9 mouse cellular contexts compared by ENCODE assay signal in genomic region chr4:130668991-130669390, GRCm38 (mm10). TPM values are rescaled to one million over a fixed set of nuclear protein-coding genes. Genes with fewer than 3 reads are reported as not detected.
DNase-seq lines count a peak whose midpoint lies in the region; ATAC-seq and TF ChIP-seq lines count a peak whose summit lies in the region.
"Had no signal": no experiment of that assay in that cellular context is flagged by ENCODE, and none has a peak within 500 bp of the region (broad histone marks: within the 10 kb centered on the region; RNA-seq: fewer than 3 reads in every experiment).

No protein-coding gene starts in this region.

- DNase-seq in heart, postnatal 14 days: peak; percentile 3 to 5
- DNase-seq in heart, postnatal 25 days (ENCODE audit: low spot score): no peak
- DNase-seq in CH12.LX (ENCODE audit: extremely low read depth): peak; percentile 29
- DNase-seq in embryonic facial prominence, embryonic 10.5 days (ENCODE audit: low spot score): peak; percentile 33
- no peak for DNase-seq in cerebellum, adult 18-20 months
- no peak for DNase-seq in right cerebral cortex, postnatal 4 days
- DNase-seq: kidney, adult 18-20 months had no signal

- H3K9me3 ChIP-seq in CH12.LX (replicated peaks; ENCODE audit: low read length): no peaks in the 10 kb centered on the region
- no peaks in the 10 kb centered on the region for H3K9me3 ChIP-seq in embryonic facial prominence, embryonic 10.5 days

- no peak overlapping the region for H3K9ac ChIP-seq in CH12.LX (ENCODE audit: insufficient read depth, low read depth)

- WGBS in embryonic facial prominence, embryonic 10.5 days: 73% methylated on average over 7 of the region's 7 CpGs

- intact Hi-C loops in heart, postnatal 14 days (cut with DNase I): no loop called here
- intact Hi-C loops in heart, postnatal 25 days (cut with DNase I): no loop called here

- peaks cover 3 to 49% of the 10 kb centered on the region in 2 experiments; a peak in 3 of 4 replicates for H3K4me1 ChIP-seq in CH12.LX (ENCODE audit: control insufficient read depth in 1 of 2, insufficient read depth in 2 of 2)
- peaks cover 42% of the 10 kb centered on the region for H3K4me1 ChIP-seq in embryonic facial prominence, embryonic 10.5 days

- H3K27ac ChIP-seq in CH12.LX (ENCODE audit: insufficient read depth, low read depth): peak overlapping the region; percentile 28; the same call in 1 of the 2 replicates
- no peak overlapping the region for H3K27ac ChIP-seq in embryonic facial prominence, embryonic 10.5 days (replicated peaks)

- peaks cover 27 to 55% of the 10 kb centered on the region in 2 experiments for H3K36me3 ChIP-seq in CH12.LX (replicated peaks in 1 of 2; ENCODE audit: control insufficient read depth in 1 of 2, insufficient read depth in 1 of 2, low read length in 1 of 2)
- peaks cover 76% of the 10 kb centered on the region for H3K36me3 ChIP-seq in embryonic facial prominence, embryonic 10.5 days (replicated peaks)

- no peak for TF ChIP-seq POLR2A in CH12.LX (IDR thresholded peaks at IDR 0.05; ENCODE audit: low read depth, low read length)

- no peaks in the 10 kb centered on the region for H3K27me3 ChIP-seq in CH12.LX (replicated peaks)
- H3K27me3 ChIP-seq in embryonic facial prominence, embryonic 10.5 days (replicated peaks; ENCODE audit: low read depth, poor library complexity, severe bottlenecking): no peaks in the 10 kb centered on the region
- H3K27me3 ChIP-seq: Patski had no signal

- H3K79me2 ChIP-seq in CH12.LX (replicated peaks; ENCODE audit: control insufficient read depth, extremely low read depth, insufficient read depth, poor library complexity, severe bottlenecking): peaks cover 95% of the 10 kb centered on the region

- no peak for TF ChIP-seq RAD21 in CH12.LX (IDR thresholded peaks at IDR 0.05; ENCODE audit: low read depth, low read length)

- TF ChIP-seq CTCF in CH12.LX (conservative IDR thresholded peaks at IDR 0.05 in 1 of 2, IDR thresholded peaks at IDR 0.05 in 1 of 2; ENCODE audit: low read depth in 2 of 2, low read length in 2 of 2): no peak

- in situ Hi-C loops in CH12.LX (cut with MboI; ENCODE audit: low pct_ligation_motif_present, low pct_unique_long_range_greater_than_20kb, low sequenced_read_pairs): no loop called here

- dilution Hi-C loops in CH12.LX (cut with MboI; ENCODE audit: extremely low pct_ligation_motif_present, extremely low pct_unique_long_range_greater_than_20kb, low sequenced_read_pairs): no loop called here

- peak overlapping the region in 1 of 3 experiments; percentile 22 for H3K4me3 ChIP-seq in CH12.LX (replicated peaks in 1 of 3; ENCODE audit: low read depth in 2 of 3, low read length in 2 of 3, poor library complexity in 1 of 3)
- no peak overlapping the region for H3K4me3 ChIP-seq in embryonic facial prominence, embryonic 10.5 days

- ATAC-seq in megakaryocyte, adult 5-6 weeks (ENCODE audit: poor library complexity, severe bottlenecking): 0 out of 2 replicates have a peak, but pooled peaks have one; percentile 30
- ATAC-seq: Patski had no signal

- peak overlapping the region; percentile 26; the same call in 1 of the 2 replicates for H3K4me2 ChIP-seq in CH12.LX (ENCODE audit: insufficient read depth, low read depth, poor library complexity, severe bottlenecking)

- no peak for TF ChIP-seq EP300 in CH12.LX (IDR thresholded peaks at IDR 0.05; ENCODE audit: low read length)

TF ChIP-seq in CH12.LX, 34 proteins besides CTCF, POLR2A, EP300 and RAD21:
- no peak for TF ChIP-seq ETS1 (conservative IDR thresholded peaks at IDR 0.05; ENCODE audit: low read depth, low read length)
- TF ChIP-seq MEF2A (IDR thresholded peaks at IDR 0.05; ENCODE audit: borderline replicate concordance, low read depth, low read length): no peak
- no peak for TF ChIP-seq PAX5 (IDR thresholded peaks at IDR 0.05; ENCODE audit: low read length)
- no peak for TF ChIP-seq SMC3 (IDR thresholded peaks at IDR 0.05; ENCODE audit: low read depth, low read length)
- no peak for TF ChIP-seq IRF4 (IDR thresholded peaks at IDR 0.05; ENCODE audit: low read depth, low read length)
- TF ChIP-seq HCFC1 (IDR thresholded peaks at IDR 0.05; ENCODE audit: low read depth, low read length): no peak
- no peak for TF ChIP-seq USF1 (IDR thresholded peaks at IDR 0.05; ENCODE audit: low read depth, low read length)
- no peak for TF ChIP-seq JUN (IDR thresholded peaks at IDR 0.05; ENCODE audit: insufficient read depth, low read depth, low read length)
- no peak for TF ChIP-seq E2F4 (IDR thresholded peaks at IDR 0.05; ENCODE audit: insufficient replicate concordance, low read depth, low read length)
- no peak for TF ChIP-seq MXI1 (IDR thresholded peaks at IDR 0.05; ENCODE audit: low read depth, low read length)
- no peak for TF ChIP-seq CHD2 (IDR thresholded peaks at IDR 0.05; ENCODE audit: low read length)
- TF ChIP-seq UBTF (IDR thresholded peaks at IDR 0.05; ENCODE audit: low read depth, low read length): no peak
- TF ChIP-seq KAT2A (IDR thresholded peaks at IDR 0.05; ENCODE audit: insufficient replicate concordance, low read length): no peak
- TF ChIP-seq TBP (conservative IDR thresholded peaks at IDR 0.05; ENCODE audit: low read depth, low read length): no peak
- no peak for TF ChIP-seq ZNF384 (IDR thresholded peaks at IDR 0.05; ENCODE audit: low read depth, low read length)
- no peak for TF ChIP-seq MAFK (IDR thresholded peaks at IDR 0.05; ENCODE audit: insufficient replicate concordance, low read length)
- no peak for TF ChIP-seq TCF12 (IDR thresholded peaks at IDR 0.05; ENCODE audit: low read depth, low read length)
- no peak for TF ChIP-seq MAX (IDR thresholded peaks at IDR 0.05; ENCODE audit: low read length)
- TF ChIP-seq BHLHE40 (IDR thresholded peaks at IDR 0.05; ENCODE audit: low read depth, low read length): no peak
- TF ChIP-seq NELFE (IDR thresholded peaks at IDR 0.05; ENCODE audit: low read depth, low read length): no peak

RNA-seq across cellular contexts. Expression of gene Pum1, which starts 5.9 kb away (rescaled TPM):
- 10 to 100 TPM; 57.7 to 61.6 TPM for total RNA-seq in heart, postnatal 14 days (2021)
- total RNA-seq in heart, postnatal 25 days (2021): 10 to 100 TPM; 56.6 to 62.0 TPM
- total RNA-seq in CH12.LX (2012; rRNA removed) (35.8 and 38.0 TPM in 2 replicates), CH12.LX (2014; rRNA removed) (17.1 and 17.3 TPM in 2 replicates)
- polyA plus RNA-seq in CH12.LX (2012; ENCODE audit: insufficient read length, low read depth): 36.1 and 41.0 TPM in 2 replicates
- 120 and 129 TPM in 2 replicates for polyA plus RNA-seq in embryonic facial prominence, embryonic 10.5 days (2016; fragmentation: Nextera tagmentation; extraction: Ambion mirVana)
- 37.2 and 37.5 TPM in 2 replicates for total RNA-seq in megakaryocyte, adult 5-6 weeks (2015)
- total RNA-seq in megakaryocyte, adult 5-6 weeks (2017): 31.4 and 32.1 TPM in 2 replicates

Comparison
In these comparisons a context has a peak if more than half of its experiments do, and no peak if none do; other contexts are left out.
1. DNase-seq: peak in heart, postnatal 14 days (2 of 2), CH12.LX (single experiment) and embryonic facial prominence, embryonic 10.5 days (single experiment); none in heart, postnatal 25 days (single experiment), cerebellum, adult 18-20 months (0 of 2) and right cerebral cortex, postnatal 4 days (single experiment).